ENCODE assay signal across 10 mouse cellular contexts in the genomic region with DNA sequence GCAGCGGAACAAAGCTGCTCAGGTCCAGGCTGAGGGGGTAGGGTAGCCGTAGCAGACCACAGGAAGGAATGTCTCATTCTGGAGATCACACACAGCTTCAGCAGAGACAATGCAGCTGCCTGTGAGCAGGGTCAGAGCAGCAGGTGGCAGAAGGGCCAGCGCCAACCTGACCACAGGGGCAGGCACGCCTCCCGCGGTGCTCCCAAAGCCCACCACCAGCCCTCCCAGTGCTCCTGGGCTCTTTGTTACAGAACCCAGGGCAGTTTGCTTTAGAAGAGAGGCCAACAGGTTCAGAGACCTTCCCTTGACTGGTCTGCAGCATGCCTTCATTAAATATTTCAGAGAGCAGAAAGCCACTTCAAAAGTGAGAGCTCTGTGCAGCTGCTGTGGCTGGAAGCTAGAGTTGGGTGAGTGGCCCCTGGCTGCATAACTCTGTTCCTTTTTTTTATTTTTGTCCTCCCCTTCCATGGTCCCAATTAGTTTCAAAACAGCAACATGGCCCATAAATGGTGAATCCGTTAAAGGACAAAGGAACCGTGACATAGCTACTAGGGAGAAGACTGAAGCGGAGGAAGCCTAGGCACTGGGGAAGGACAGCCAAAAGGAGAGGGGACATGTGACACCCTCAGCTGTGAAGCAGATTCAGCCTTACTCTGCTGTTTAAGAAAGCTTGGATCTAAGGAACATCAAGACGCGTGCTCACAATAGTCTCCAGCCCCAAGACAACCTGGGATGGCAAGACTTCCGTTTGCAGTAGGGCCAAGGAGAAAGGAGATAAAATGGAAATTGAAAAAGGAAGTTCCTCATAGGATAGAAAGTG.
DNase-seq lines count a peak whose midpoint lies in the region; ATAC-seq and TF ChIP-seq lines count a peak whose summit lies in the region.
"Had no signal": no experiment of that assay in that cellular context is flagged by ENCODE, and none has a peak within 500 bp of the region (broad histone marks: within the 10 kb centered on the region; RNA-seq: fewer than 3 reads in every experiment).

No protein-coding gene starts in this region.

- no peaks in the 10 kb centered on the region for H3K36me3 ChIP-seq in kidney, embryonic 14.5 days (ENCODE audit: control insufficient read depth, insufficient read depth, low read length)
- H3K36me3 ChIP-seq in C2C12 (ENCODE audit: control insufficient read depth, insufficient read depth) = no peaks in the 10 kb centered on the region
- no peaks in the 10 kb centered on the region for H3K36me3 ChIP-seq in limb, embryonic 12.5 days

- 50% methylated on average over 12 of the region's 12 CpGs for WGBS in kidney, embryonic 14.5 days
- WGBS in limb, embryonic 12.5 days = 49% methylated on average over 12 of the region's 12 CpGs
- WGBS in cerebellum, adult 2 months = 50% methylated on average over 12 of the region's 12 CpGs

- no peaks in the 10 kb centered on the region for H3K79me2 ChIP-seq in C2C12 (ENCODE audit: control insufficient read depth, insufficient read depth)

- no peak overlapping the region for H3K4me3 ChIP-seq in kidney, embryonic 14.5 days (ENCODE audit: low read length)
- no peak overlapping the region for H3K4me3 ChIP-seq in C2C12 (ENCODE audit: insufficient read depth, poor library complexity, severe bottlenecking)
- H3K4me3 ChIP-seq in limb, embryonic 12.5 days (replicated peaks) = no peak overlapping the region
- no peak overlapping the region for H3K4me3 ChIP-seq in cerebellum, adult 2 months (replicated peaks; ENCODE audit: insufficient read depth, low read depth, low read length)

- H3K9me3 ChIP-seq in kidney, embryonic 14.5 days (ENCODE audit: control insufficient read depth, low read length) = no peaks in the 10 kb centered on the region
- no peaks in the 10 kb centered on the region for H3K9me3 ChIP-seq in limb, embryonic 12.5 days

- H3K4me2 ChIP-seq in kidney, embryonic 14.5 days (replicated peaks; ENCODE audit: low read depth, low read length) = no peak overlapping the region
- no peak overlapping the region for H3K4me2 ChIP-seq in limb, embryonic 12.5 days
- H3K4me2 ChIP-seq: hindbrain, embryonic 14.5 days had no signal

- TF ChIP-seq CTCF in C2C12 (IDR thresholded peaks at IDR 0.05; ENCODE audit: control insufficient read depth, insufficient read depth, insufficient read length) = no peak
- no peak for TF ChIP-seq CTCF in brain, embryonic 14.5 days (IDR thresholded peaks at IDR 0.05; ENCODE audit: borderline replicate concordance, extremely low read depth, insufficient read depth, insufficient read length)
- TF ChIP-seq CTCF in cerebellum, adult 2 months (IDR thresholded peaks at IDR 0.05; ENCODE audit: borderline replicate concordance, insufficient read depth, low read depth, low read length) = no peak

- H3K27me3 ChIP-seq in kidney, embryonic 14.5 days (ENCODE audit: control insufficient read depth, insufficient read depth, low read length) = no peaks in the 10 kb centered on the region
- H3K27me3 ChIP-seq in C2C12 (ENCODE audit: control insufficient read depth, insufficient read depth, insufficient read length) = no peaks in the 10 kb centered on the region
- H3K27me3 ChIP-seq in limb, embryonic 12.5 days = no peaks in the 10 kb centered on the region
- no peaks in the 10 kb centered on the region; the same call in 1 of the 2 replicates for H3K27me3 ChIP-seq in cerebellum, adult 2 months (ENCODE audit: control insufficient read depth, insufficient read depth, low read length)

- H3K4me1 ChIP-seq in kidney, embryonic 14.5 days (ENCODE audit: control insufficient read depth, insufficient read depth, low read length) = peaks cover 7% of the 10 kb centered on the region; the same call in 1 of the 2 replicates
- peaks cover 12% of the 10 kb centered on the region for H3K4me1 ChIP-seq in limb, embryonic 12.5 days (replicated peaks)
- no peaks in the 10 kb centered on the region for H3K4me1 ChIP-seq in cerebellum, adult 2 months (ENCODE audit: control insufficient read depth, insufficient read depth, low read length)

- no peak overlapping the region for H3K27ac ChIP-seq in kidney, embryonic 14.5 days (ENCODE audit: low read depth, low read length)
- 0 out of 2 replicates have a peak overlapping the region, but pooled peaks have one; percentile 37 for H3K27ac ChIP-seq in limb, embryonic 12.5 days
- no peak overlapping the region for H3K27ac ChIP-seq in cerebellum, adult 2 months (ENCODE audit: insufficient read depth, low read length)
- H3K27ac ChIP-seq: hindbrain, embryonic 14.5 days had no signal

- no peak overlapping the region for H3K9ac ChIP-seq in kidney, embryonic 14.5 days (ENCODE audit: low read depth, low read length)
- H3K9ac ChIP-seq in limb, embryonic 12.5 days (replicated peaks) = no peak overlapping the region
- H3K9ac ChIP-seq: hindbrain, embryonic 14.5 days had no signal

- H3K79me3 ChIP-seq in C2C12 (ENCODE audit: low read depth) = no peaks in the 10 kb centered on the region

- no peak overlapping the region for H3ac ChIP-seq in C2C12 (ENCODE audit: control insufficient read depth, insufficient read length, low read depth)

- TF ChIP-seq POLR2A in brain, embryonic 14.5 days (IDR thresholded peaks at IDR 0.05; ENCODE audit: borderline replicate concordance, extremely low read depth, insufficient read depth, insufficient read length, poor library complexity, severe bottlenecking) = no peak
- no peak for TF ChIP-seq POLR2A in cerebellum, adult 2 months (IDR thresholded peaks at IDR 0.05; ENCODE audit: borderline replicate concordance, insufficient read depth, low read length)

- DNase-seq in kidney, postnatal 25 days = no peak
- peak; percentile 24 for DNase-seq in brain, embryonic 14.5 days (ENCODE audit: low read depth)
- DNase-seq in cerebellum, adult 2 months = no peak
- no peak for DNase-seq in adrenal gland, postnatal 25 days
- DNase-seq: cerebellum, postnatal 14 days; lung, adult 18-20 months had no signal

- ATAC-seq in kidney, embryonic 14.5 days (ENCODE audit: low FRiP score, low TSS enrichment) = peak; percentile 35; the same call in 1 of the 2 replicates
- no peak; the same call in 1 of the 2 replicates for ATAC-seq in limb, embryonic 12.5 days (ENCODE audit: insufficient number of reproducible peaks, insufficient read depth, low FRiP score, low TSS enrichment, low read depth)

TF ChIP-seq in C2C12, 6 proteins besides CTCF, POLR2A, EP300 and RAD21:
- peak; percentile 21 for TF ChIP-seq MYOD1 (IDR thresholded peaks at IDR 0.05; ENCODE audit: control insufficient read depth, insufficient read length, low read depth)
- TF ChIP-seq MYOG (IDR thresholded peaks at IDR 0.05; ENCODE audit: control insufficient read depth, extremely low read depth, insufficient read length) = no peak
TF ChIP-seq in C2C12: peak in this region for 1.
